Mouse (Mus musculus): ENCODE data around the gene Elobl. TPM values are rescaled to one million over a fixed set of nuclear protein-coding genes. Genes with fewer than 3 reads are reported as not detected.
A peak's percentile ranks its signal among the peaks of the same experiment; 100 is the strongest.
"Not testable (repeated sequence)": the region's sequence is repeated elsewhere in the genome, so short reads cannot be mapped to it uniquely, and the experiment has no call there.

The Elobl gene
- not detected in 2 replicates for polyA plus RNA-seq (2012; rRNA removed)

DNA sequence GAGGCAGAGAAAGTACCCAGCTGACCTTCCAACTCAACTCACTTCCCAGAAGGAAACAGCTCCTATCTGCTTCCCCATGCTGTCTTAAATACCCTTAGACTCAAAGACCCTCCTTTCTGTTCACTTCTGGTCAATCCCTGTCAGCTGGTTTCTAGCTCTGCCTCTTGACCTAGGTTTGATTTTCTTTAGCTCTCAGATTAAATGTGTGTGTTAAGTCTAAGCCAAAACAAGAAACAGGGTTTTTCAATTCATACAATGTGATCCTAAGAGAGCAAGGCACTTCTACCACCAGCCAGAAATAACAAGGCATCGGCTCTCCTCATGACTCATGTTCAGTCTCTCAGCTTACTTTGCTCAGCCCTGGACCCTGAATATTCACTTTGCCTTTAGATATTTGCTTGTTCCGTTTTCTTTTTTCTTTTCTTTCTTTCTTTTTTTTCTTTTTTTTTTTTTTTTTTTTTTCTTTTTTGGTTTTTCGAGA, at the start of gene Elobl:
Gene Elobl (minus strand): TSS at position 51 of the 481 bp plus-strand sequence.
- no peak for DNase-seq (ENCODE audit: low spot score)

- DNase-seq (ENCODE audit: low spot score): no peak
Measured at GRCm38 (mm10) chr11:89012241-89012640, 45.5 kb upstream of the Elobl start.

DNA sequence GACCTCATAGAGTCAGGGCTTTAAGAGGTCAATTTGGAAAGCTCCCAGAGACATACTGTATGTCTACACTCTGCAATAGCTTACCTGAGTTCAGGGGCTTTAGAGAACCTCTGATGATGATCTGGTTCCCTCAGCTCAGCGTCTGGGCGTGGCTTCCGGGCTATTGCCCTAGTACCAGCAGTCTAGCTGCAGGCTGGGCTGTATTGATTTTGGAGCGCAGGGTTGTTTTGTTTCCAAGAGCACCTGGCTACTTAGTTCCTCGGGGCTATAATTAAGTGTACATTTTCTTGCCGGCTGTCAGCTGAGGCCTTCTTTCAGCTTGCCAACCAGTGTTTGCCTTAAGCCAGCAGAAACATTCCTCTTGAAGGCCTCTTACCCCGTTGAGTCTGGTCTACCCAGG, 42.8 kb upstream of the Elobl start:
- DNase-seq (ENCODE audit: low spot score): no peak

DNA sequence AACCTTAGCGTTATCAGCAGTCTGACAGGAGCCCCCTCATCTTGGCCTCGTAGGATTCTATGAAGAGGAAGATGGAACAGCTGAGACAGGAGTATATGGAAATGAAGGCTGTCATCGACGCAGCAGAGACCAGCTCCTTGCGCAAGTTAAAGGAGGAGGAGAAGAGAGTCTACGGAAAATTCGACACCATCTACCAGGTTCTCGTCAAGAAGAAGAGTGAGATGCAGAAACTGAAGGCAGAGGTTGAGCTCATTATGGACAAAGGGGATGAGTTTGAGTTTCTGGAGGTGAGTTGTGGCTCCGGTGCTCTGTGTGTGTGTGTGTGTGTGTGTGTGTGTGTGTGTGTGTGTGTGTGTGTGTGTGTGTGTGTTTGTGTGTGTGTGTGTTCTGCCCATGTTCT, 42.3 kb upstream of the Elobl start:
- no peak for DNase-seq (ENCODE audit: low spot score)

DNA sequence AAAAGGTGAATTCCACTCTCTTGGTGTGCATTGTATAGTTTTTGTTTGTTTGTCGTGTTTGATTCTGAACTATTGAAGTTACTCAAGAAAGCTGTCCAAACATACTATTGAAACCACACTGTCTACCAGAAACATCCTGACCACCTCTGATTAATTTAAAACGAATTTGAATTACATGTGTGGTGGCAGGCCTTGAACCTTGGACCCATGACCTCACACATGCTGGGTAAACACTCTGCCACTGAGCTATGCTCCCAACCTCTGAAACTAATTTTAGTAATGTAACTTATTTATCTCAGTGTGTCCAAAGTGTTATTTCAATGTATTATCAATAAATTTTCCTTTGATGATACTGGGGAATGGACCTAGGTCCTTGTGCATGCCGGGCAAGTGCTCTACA, 40.9 kb upstream of the Elobl start:
- no peak for DNase-seq (ENCODE audit: low spot score)

GRCm38 (mm10) chr11:89006404-89006803, 39.7 kb upstream of the Elobl start:
- DNase-seq (ENCODE audit: low spot score): no peak

- DNase-seq (ENCODE audit: low spot score): no peak
Measured at GRCm38 (mm10) chr11:89005473-89005872, 38.7 kb upstream of the Elobl start.

GRCm38 (mm10) chr11:89003726-89004125, 37.0 kb upstream of the Elobl start:
- no peak for DNase-seq (ENCODE audit: low spot score)

DNA sequence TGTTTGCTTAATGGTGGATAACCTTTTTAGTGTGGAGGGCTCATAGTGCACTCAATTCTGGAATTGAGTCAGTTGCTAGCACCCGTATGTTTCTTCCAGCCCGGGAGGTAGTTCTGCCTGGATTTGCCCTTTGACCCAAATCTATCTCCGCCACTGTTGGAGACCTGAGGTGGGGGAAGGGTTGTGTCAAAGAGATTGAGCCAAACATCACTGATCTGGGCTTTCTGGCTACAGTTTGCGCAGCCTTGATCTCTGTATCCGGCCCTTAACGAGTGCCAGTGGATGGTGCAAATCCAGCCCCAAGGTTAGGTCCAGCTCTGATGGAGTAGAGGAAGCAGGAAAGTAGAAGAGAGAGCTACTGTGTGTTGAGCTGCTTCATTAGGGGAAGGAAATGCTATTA, 36.3 kb upstream of the Elobl start:
- DNase-seq (ENCODE audit: low spot score): no peak

GRCm38 (mm10) chr11:89002621-89003020, 35.9 kb upstream of the Elobl start:
- DNase-seq (ENCODE audit: low spot score): no peak

DNA sequence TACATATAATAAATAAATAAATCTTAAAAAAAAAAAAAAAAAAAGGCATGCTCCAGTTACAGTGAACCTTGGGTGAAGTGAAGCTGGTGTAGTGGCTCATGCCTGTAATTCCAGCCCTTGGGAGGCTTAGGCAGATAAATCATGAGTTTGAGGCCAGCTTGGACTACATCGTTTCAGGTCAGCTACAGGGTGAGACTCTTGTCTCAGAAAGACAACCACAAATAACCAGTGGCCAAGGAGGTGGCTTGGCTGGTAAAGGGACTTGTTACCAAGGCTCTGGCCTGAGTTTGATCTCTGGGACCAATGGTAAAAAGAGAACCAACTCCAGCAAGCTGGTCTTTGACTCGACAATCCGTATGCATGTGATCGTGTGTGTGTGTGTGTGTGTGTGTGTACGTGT, 35.3 kb upstream of the Elobl start:
- no peak for DNase-seq (ENCODE audit: low spot score)

DNA sequence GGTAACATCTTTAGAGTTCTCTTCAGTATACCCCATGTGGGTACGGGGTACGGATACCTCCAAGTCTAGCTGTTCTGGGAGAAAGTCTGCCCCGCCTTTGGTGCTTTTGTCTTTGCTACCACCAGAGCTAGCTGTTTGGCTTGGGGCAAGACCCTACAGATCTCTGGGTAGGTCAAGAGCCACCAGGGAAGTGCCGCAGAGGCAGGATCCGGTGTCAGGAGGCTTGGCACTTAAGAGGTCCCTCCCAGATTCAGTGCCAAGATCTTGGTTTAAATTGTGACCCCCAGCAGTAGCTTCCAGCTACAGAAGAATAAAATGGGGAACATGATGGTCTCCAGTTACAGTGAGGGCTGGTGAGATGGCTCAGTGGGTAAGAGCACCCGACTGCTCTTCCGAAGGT, 34.8 kb upstream of the Elobl start:
- DNase-seq (ENCODE audit: low spot score): no peak

GRCm38 (mm10) chr11:89000527-89000819, 33.7 kb upstream of the Elobl start:
- DNase-seq (ENCODE audit: low spot score): no peak

GRCm38 (mm10) chr11:88999723-89000526, 33.2 kb upstream of the Elobl start:
- DNase-seq (ENCODE audit: low spot score): no peak

- DNase-seq (ENCODE audit: low spot score): peak; percentile 81
Measured at GRCm38 (mm10) chr11:88998974-88999722, 32.4 kb upstream of the Elobl start, which contains the start of gene Trim25. Gene Trim25, plus strand, starts transcription at chr11:88999376.

GRCm38 (mm10) chr11:88998406-88998805, 31.7 kb upstream of the Elobl start:
- DNase-seq (ENCODE audit: low spot score): no peak

DNA sequence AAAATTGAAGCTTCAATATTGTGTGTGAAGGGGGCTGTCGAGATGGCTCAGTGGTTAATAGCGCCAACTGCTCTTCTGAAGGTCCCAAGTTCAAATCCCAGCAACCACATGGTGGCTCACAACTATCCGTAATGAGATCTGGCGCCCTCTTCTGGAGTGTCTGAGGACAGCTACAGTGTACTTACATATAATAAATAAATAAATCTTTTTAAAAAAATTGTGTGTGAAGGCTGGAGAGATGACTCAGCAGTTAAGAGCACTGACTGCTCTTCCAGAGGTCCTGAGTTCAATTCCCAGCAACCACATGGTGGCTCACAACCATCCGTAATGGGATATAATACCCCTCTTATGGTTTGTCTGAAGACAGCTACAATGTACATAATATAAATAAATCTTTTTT, 30.6 kb upstream of the Elobl start:
- DNase-seq (ENCODE audit: low spot score): not testable (repeated sequence)

DNA sequence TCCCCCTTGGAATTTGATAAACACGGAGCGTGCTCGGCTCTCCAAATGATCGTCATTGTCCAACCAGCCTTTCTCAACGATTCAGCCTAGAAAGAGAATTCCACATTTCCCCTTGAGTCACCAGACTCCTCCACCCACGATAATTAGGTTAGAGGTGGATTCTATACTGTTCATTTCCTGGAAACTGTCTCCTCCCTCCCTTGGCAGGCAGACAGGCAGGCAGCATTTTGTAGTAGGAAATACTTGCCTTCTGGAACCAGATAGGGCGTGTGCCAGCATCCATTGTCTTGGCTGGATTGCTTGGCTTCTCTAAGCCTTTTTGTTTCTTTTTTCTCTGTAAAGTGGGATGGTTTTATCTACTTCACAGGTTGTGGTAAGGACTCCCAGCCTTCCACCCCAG, 29.7 kb upstream of the Elobl start:
- DNase-seq (ENCODE audit: low spot score): no peak

DNA sequence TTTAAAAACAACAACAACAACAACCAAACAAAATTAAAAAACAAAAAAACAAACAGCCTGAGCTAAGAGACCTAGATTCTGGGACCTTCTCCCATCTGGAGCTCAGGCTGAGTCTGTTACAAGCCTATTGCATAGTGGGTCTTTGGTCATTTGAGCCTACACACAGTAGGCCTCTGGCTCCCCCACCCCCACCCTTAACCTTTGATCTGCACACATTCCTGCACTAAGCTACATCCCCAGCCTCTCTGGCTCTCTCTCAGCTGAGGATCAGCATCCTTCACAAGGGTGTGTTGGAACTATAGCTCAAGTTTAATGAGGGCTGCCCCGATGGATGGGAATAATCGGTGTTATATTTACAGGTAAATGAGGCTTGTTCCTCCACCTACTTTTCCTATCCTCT, 28.9 kb upstream of the Elobl start:
- DNase-seq (ENCODE audit: low spot score): no peak

- DNase-seq (ENCODE audit: low spot score): no peak
Measured at GRCm38 (mm10) chr11:88994492-88994891, 27.8 kb upstream of the Elobl start.

DNA sequence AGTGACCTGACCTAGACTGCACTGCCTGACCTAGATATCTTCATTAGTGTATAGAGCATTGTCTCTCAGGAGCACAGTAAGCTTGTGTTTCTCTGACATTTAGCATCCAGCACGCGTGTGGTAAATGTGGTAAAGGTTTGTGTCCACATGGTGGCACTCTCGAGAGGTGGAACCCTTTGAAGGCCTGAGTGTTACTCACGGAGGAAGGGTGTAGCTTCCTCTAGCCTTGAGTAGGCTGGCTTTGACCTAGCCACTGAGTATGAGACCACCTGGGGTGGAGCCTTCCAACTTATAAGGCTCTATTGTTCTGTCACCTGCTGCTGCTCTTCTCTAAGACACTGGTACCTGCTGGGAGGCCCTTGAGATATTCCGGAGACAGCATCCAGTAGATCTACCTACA, 26.9 kb upstream of the Elobl start:
- DNase-seq (ENCODE audit: low spot score): no peak

DNA sequence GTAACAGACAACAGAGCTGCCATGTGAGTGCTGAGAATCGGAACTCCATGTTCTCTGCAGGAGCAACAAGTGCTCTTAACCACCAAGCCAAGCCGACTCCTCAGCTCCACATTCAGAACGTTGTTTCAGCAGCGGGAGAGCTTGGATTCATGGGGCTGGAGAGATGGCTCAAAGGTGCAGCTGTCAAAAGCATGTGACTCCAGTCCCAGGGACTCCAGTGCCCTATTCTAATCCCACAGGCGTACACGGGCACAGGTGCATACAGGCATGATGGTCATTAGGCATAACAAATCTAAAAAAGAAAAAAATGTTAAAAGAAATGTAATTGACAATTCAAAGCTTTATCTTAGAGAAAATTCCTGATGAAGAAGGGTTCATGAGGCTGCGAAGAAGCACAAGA, 26.5 kb upstream of the Elobl start:
- DNase-seq (ENCODE audit: low spot score): no peak

GRCm38 (mm10) chr11:88989530-88989929, 22.8 kb upstream of the Elobl start:
- DNase-seq (ENCODE audit: low spot score): no peak

Measured in urinary bladder, adult 2 months (tissue).